Mouse (Mus musculus): ENCODE measurements around the gene Rara.

The Rara gene

GRCm38 (mm10) chr11:98953361-98953760, 25.7 kb downstream of the Rara start:
- DNase-seq (ENCODE audit: low spot score) = no peak

- no peak for DNase-seq (ENCODE audit: low spot score)
Observed at GRCm38 (mm10) chr11:98953835-98954320, 26.3 kb downstream of the Rara start.

GRCm38 (mm10) chr11:98954373-98954772, 26.8 kb downstream of the Rara start:
- peak; percentile 86 for DNase-seq (ENCODE audit: low spot score)

GRCm38 (mm10) chr11:98954801-98955706, 27.4 kb downstream of the Rara start:
- DNase-seq (ENCODE audit: low spot score) = no peak

- no peak for DNase-seq (ENCODE audit: low spot score)
Observed at GRCm38 (mm10) chr11:98955707-98956235, 28.2 kb downstream of the Rara start.

GRCm38 (mm10) chr11:98956340-98956739, 28.7 kb downstream of the Rara start:
- no peak for DNase-seq (ENCODE audit: low spot score)

- peak; percentile 72 for DNase-seq (ENCODE audit: low spot score)
Observed at GRCm38 (mm10) chr11:98959437-98960312, 32.1 kb downstream of the Rara start.

- peak; percentile 74 for DNase-seq (ENCODE audit: low spot score)
Observed at GRCm38 (mm10) chr11:98960313-98960906, 32.8 kb downstream of the Rara start.

GRCm38 (mm10) chr11:98961051-98961592, 33.5 kb downstream of the Rara start:
- DNase-seq (ENCODE audit: low spot score) = no peak

GRCm38 (mm10) chr11:98961766-98962165, 34.1 kb downstream of the Rara start:
- no peak for DNase-seq (ENCODE audit: low spot score)

GRCm38 (mm10) chr11:98962421-98963095, 34.9 kb downstream of the Rara start:
- no peak for DNase-seq (ENCODE audit: low spot score)

GRCm38 (mm10) chr11:98963191-98964021, 35.8 kb downstream of the Rara start:
- DNase-seq (ENCODE audit: low spot score) = peak; percentile 66

- DNase-seq (ENCODE audit: low spot score) = no peak
Observed at GRCm38 (mm10) chr11:98964201-98964615, 36.6 kb downstream of the Rara start.

- DNase-seq (ENCODE audit: low spot score) = peak; percentile 47
Observed at GRCm38 (mm10) chr11:98964616-98965415, 37.2 kb downstream of the Rara start.

GRCm38 (mm10) chr11:98965416-98966077, 37.9 kb downstream of the Rara start:
- DNase-seq (ENCODE audit: low spot score) = peak; percentile 37

- peak; percentile 74 for DNase-seq (ENCODE audit: low spot score)
Observed at GRCm38 (mm10) chr11:98966499-98967141, 39.0 kb downstream of the Rara start.

- DNase-seq (ENCODE audit: low spot score) = no peak
Observed at GRCm38 (mm10) chr11:98968079-98968478, 40.5 kb downstream of the Rara start.

All from retina, embryonic 14.5 days (tissue).